Mouse (Mus musculus) small intestine, adult 2 months (tissue): ENCODE data around the gene Ift57.

Experiments used
- CTCF ChIP-seq: fragments of 200-500 bp; IDR thresholded peaks from 2 replicates; pipeline ENCODE4 v1.5.1; 2012; ENCODE audit warnings: low read depth, mild to moderate bottlenecking, control low read depth, inconsistent platforms, low read length, moderate library complexity, mixed read lengths; ENCODE audit not compliant: insufficient replicate concordance, insufficient read length; ENCODE audit errors: extremely low read depth
- POLR2A ChIP-seq: fragments of 200-500 bp; IDR thresholded peaks from 2 replicates; pipeline ENCODE4 v1.6.1; 2012; ENCODE audit warnings: low read depth, mild to moderate bottlenecking, control low read depth, inconsistent platforms, low read length, moderate library complexity

- TF ChIP-seq CTCF (no peak), POLR2A (no peak)
These were observed 91.8 kb downstream of the Ift57 start for GRCm38 (mm10) chr16:49790575-49791465.
